Mouse (Mus musculus): ENCODE data around the gene Ccdc171.

- TF ChIP-seq EP300 (optimal IDR thresholded peaks at IDR 0.05), result no peak
- peak; percentile 11; the same call in 1 of the 2 replicates for TF ChIP-seq CTCF (IDR thresholded peaks at IDR 0.05; ENCODE audit: low read depth)
These were observed at the start of gene Ccdc171 for GRCm38 (mm10) chr4:83524843-83525689.
